In genomic region chr16:38998496-38999258, GRCm38 (mm10) we compare ENCODE assay signal across 21 mouse cellular contexts.
DNase-seq lines count a peak whose midpoint lies in the region; ATAC-seq lines count a peak whose summit lies in the region.
"Had no signal": no experiment of that assay in that cellular context is flagged by ENCODE, and none has a peak within 500 bp of the region (broad histone marks: within the 10 kb centered on the region; RNA-seq: fewer than 3 reads in every experiment).

No protein-coding gene starts in this region.

- H3K27ac ChIP-seq in forebrain, embryonic 11.5 days (ENCODE audit: low read depth, low read length): 0 out of 2 replicates have a peak overlapping the region, but pooled peaks have one; percentile 25
- no peak overlapping the region for H3K27ac ChIP-seq in forebrain, embryonic 15.5 days (replicated peaks)
- H3K27ac ChIP-seq in forebrain, embryonic 16.5 days (ENCODE audit: low read length): no peak overlapping the region
- H3K27ac ChIP-seq: embryonic facial prominence, embryonic 13.5 days; hindbrain, embryonic 13.5 days; hindbrain, postnatal 0 days had no signal

- H3K9me3 ChIP-seq in forebrain, embryonic 11.5 days (ENCODE audit: control insufficient read depth, low read length): no peaks in the 10 kb centered on the region
- no peaks in the 10 kb centered on the region for H3K9me3 ChIP-seq in forebrain, embryonic 15.5 days
- H3K9me3 ChIP-seq in forebrain, embryonic 16.5 days (ENCODE audit: control insufficient read depth, low read length): no peaks in the 10 kb centered on the region
- H3K9me3 ChIP-seq: embryonic facial prominence, embryonic 13.5 days; hindbrain, embryonic 13.5 days had no signal

- H3K4me1 ChIP-seq in forebrain, embryonic 11.5 days (replicated peaks; ENCODE audit: control insufficient read depth, insufficient read depth, low read length): peaks cover 12% of the 10 kb centered on the region; the same call in 1 of the 2 replicates
- no peaks in the 10 kb centered on the region for H3K4me1 ChIP-seq in forebrain, embryonic 15.5 days
- no peaks in the 10 kb centered on the region for H3K4me1 ChIP-seq in forebrain, embryonic 16.5 days (replicated peaks; ENCODE audit: control insufficient read depth, insufficient read depth, low read length)
- H3K4me1 ChIP-seq: embryonic facial prominence, embryonic 13.5 days; hindbrain, embryonic 13.5 days had no signal

- H3K9ac ChIP-seq in forebrain, embryonic 11.5 days (ENCODE audit: low read length): no peak overlapping the region
- no peak overlapping the region for H3K9ac ChIP-seq in forebrain, embryonic 15.5 days (replicated peaks)
- no peak overlapping the region for H3K9ac ChIP-seq in forebrain, embryonic 16.5 days (replicated peaks; ENCODE audit: low read depth, low read length)
- H3K9ac ChIP-seq: embryonic facial prominence, embryonic 13.5 days; hindbrain, embryonic 13.5 days had no signal

- DNase-seq in forebrain, embryonic 11.5 days (ENCODE audit: low spot score): no peak
- DNase-seq in thymus, postnatal 0 days (ENCODE audit: low spot score): peak; percentile 9
- DNase-seq in thymus, postnatal 10 days (ENCODE audit: low spot score in 2 of 2): no peak
- DNase-seq in adipocyte (ENCODE audit: low spot score): no peak
- DNase-seq in frontal cortex, postnatal 25 days (ENCODE audit: low spot score in 2 of 2): no peak
- no peak for DNase-seq in adrenal gland, adult 2 months
- DNase-seq: adrenal gland, adult 8-10 months; cerebellum, adult 18-20 months; cerebellum, adult 9-11 months; cerebellum, postnatal 36 days; gastrocnemius, postnatal 36 days; heart, adult 11 months; heart, postnatal 14 days; kidney, adult 11 months had no signal

- WGBS in forebrain, embryonic 11.5 days: 56% methylated on average over 6 of the region's 6 CpGs
- WGBS in forebrain, embryonic 15.5 days: 50% methylated on average over 6 of the region's 6 CpGs
- WGBS in forebrain, embryonic 16.5 days: 49% methylated on average over 6 of the region's 6 CpGs

- H3K4me2 ChIP-seq in forebrain, embryonic 11.5 days (ENCODE audit: low read depth, low read length, severe bottlenecking): no peak overlapping the region
- H3K4me2 ChIP-seq in forebrain, embryonic 15.5 days (replicated peaks): no peak overlapping the region
- H3K4me2 ChIP-seq in forebrain, embryonic 16.5 days (ENCODE audit: low read length): no peak overlapping the region
- H3K4me2 ChIP-seq: embryonic facial prominence, embryonic 13.5 days; hindbrain, embryonic 13.5 days had no signal

- H3K36me3 ChIP-seq in forebrain, embryonic 11.5 days (ENCODE audit: control insufficient read depth, insufficient read depth, low read length): no peaks in the 10 kb centered on the region
- no peaks in the 10 kb centered on the region for H3K36me3 ChIP-seq in forebrain, embryonic 15.5 days
- H3K36me3 ChIP-seq in forebrain, embryonic 16.5 days (ENCODE audit: control insufficient read depth, insufficient read depth): no peaks in the 10 kb centered on the region
- H3K36me3 ChIP-seq: embryonic facial prominence, embryonic 13.5 days; hindbrain, embryonic 13.5 days had no signal

- H3K27me3 ChIP-seq in forebrain, embryonic 11.5 days (ENCODE audit: control insufficient read depth, insufficient read depth, low read length): no peaks in the 10 kb centered on the region
- no peaks in the 10 kb centered on the region for H3K27me3 ChIP-seq in forebrain, embryonic 15.5 days
- H3K27me3 ChIP-seq in forebrain, embryonic 16.5 days (replicated peaks; ENCODE audit: control insufficient read depth, insufficient read depth, low read length): no peaks in the 10 kb centered on the region
- H3K27me3 ChIP-seq: embryonic facial prominence, embryonic 13.5 days; hindbrain, embryonic 13.5 days; Patski had no signal

- no peak overlapping the region for H3K4me3 ChIP-seq in forebrain, embryonic 11.5 days (ENCODE audit: low read depth, low read length)
- H3K4me3 ChIP-seq in forebrain, embryonic 15.5 days: no peak overlapping the region
- H3K4me3 ChIP-seq in forebrain, embryonic 16.5 days (replicated peaks; ENCODE audit: low read length): no peak overlapping the region
- H3K4me3 ChIP-seq: embryonic facial prominence, embryonic 13.5 days; hindbrain, embryonic 13.5 days had no signal

- ATAC-seq in forebrain, embryonic 11.5 days (replicated peaks; ENCODE audit: low FRiP score): peak; percentile 76
- no peak for ATAC-seq in forebrain, embryonic 15.5 days (replicated peaks)
- peak; percentile 38 for ATAC-seq in forebrain, embryonic 16.5 days
- ATAC-seq: activated CD4-positive, CD25-positive, alpha-beta regulatory T cell, adult 4 months; hindbrain, postnatal 0 days; Patski had no signal
